Mouse (Mus musculus) thymus, postnatal 10 days (tissue): Measurements from ENCODE around the gene Ccdc88c.
A peak's percentile ranks its signal among the peaks of the same experiment; 100 is the strongest.

Source experiments
- DNase-seq, 2 experiments: peaks; one replicate each; pipeline ENCODE4 v3.0.0; 2021; ENCODE audit warnings: low spot score in 2 of 2

Ccdc88c gene

DNA sequence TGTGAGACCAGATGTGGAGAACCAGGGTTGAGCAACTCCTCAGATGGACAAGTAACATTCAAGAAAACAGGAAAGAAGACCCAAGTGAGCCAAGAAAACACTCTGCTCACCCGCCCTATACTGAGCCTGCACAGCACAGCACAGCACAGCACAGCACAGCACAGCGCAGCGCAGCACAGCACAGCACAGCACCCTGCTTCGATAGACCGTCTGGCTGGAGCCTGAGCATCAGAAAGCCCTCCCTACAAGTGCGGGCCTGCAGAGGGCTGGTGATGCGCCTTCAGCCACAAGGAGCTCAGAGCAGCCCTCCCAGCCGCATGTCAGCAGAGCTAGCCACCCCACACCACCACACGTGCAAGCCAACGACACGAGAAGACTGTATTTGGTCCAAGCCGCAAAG, 61.5 kb downstream of the Ccdc88c start:
- no peak for DNase-seq

DNA sequence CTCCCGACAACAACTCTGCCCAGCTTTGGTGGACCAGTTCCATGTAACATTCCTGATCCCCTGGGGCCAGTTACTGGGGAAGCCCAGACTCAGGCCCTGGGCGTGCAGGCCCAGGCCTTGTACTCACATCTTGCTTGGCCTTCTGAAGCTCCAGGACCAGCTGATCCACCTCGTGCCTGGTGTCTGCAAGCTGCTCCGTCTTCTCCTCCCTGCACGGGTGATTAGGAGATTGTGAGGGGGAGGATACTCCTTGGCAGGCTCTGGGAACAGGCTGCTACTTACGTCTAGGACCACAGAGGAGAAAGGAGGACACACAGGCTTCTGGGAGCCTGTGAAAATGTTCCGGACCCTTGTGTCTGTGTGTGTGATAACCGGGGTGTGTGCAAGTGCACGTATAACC, 62.6 kb downstream of the Ccdc88c start:
- DNase-seq: no peak

DNA sequence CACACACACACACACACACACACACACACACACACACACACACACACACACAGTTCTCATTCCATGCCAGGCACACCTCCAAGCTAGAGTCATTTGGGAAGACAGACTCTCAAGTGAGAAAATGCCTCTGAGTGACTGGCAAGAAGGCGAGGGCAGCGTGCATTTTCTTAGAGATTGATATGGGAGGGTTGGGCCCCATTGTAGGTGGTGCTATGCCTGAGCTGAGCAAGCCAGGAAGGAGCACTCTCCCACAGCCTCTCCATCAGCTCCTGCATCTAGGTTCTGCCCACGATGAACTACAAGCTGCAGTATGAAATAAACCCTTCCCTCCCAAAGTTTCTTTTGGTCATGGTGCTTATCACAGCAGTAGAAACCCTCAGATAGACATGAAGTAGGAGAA, 63.6 kb downstream of the Ccdc88c start:
- no peak for DNase-seq

DNA sequence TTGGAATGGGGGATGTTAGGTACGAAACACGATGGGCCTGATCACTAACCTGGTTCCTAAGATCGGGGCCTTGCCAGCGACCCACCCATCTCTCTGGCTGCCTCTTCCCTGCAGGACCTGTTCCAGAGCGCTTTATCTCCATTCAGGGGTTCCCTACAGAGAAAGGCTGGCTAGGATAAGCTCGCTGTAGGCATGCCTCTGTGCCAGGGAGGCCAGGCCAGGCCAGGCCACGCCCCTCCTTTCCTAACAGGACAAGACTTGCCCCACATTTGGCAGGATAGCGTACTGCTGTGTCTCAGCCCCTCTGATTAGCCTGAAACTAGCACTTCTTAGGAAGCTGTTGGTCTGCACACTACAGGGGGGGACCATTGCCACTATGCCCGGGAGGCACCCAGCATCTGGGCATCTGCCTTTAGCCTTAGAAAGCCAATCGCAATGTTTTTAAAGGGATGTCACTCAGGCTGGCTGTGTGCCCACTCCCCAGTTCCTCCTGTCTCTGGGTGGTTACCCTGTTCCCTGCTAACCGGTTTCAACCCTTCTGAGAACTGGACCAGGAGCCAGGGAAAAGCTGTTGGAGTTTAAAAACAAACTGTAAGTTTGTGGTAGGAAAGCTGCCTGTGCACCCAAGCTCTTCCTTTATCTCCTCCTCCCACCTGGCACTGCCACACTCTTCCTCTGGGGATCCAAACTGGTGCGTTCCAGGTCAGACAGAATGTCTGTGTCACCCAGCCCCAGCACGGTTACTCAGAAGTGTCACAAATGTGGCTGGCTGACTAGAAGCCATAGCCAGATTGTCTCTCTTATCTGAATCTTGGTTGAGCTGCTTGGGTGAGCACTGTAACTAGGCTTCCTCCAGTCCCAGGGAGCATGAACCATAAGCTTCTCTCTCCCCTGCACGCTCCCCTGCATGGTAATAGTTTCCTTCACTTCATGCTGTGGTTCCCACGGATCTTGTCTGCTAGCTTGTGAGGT, 69.9 kb downstream of the Ccdc88c start:
- DNase-seq: no peak

DNA sequence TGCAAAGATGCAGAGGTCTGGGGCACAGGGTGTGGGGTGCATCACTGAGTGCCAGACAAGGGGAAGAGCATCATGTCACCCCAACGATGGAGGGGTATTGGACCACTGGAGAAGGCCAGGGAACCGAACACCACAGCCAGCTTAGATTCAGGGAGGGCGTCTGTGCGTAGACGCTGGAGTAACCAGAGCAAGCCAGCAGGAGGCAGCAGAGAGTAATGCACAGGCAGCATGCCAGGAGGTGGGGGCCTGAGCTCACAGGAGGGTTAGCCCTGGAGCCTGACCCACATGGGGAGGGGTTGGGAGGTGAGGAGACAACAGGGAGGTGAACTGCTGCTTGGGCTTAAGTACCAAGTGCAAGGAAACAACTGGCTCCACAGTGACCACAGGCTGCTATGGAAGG, 70.8 kb downstream of the Ccdc88c start:
- DNase-seq: peak; percentile 79 to 95

GRCm38 (mm10) chr12:100957257-100957656, 71.6 kb downstream of the Ccdc88c start:
- DNase-seq: no peak

DNA sequence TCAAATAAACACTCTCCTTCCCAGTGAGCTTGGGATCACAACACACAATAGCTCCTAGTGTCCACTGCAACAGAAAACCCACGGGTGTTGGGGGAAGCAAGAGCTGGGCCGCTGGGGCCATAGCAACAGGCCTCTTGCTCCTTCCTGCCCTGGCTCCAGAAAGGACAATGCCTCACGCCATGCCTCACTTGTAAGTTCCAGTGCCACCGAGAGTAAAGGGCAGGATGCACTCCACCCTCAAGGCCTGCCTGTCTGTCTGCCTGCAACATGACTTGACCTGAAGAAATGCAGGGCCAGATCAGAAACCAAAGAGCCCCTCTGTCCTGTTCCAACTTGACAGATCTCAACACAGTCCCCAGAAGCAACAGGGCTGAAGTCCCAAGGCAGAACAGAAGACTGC, 72.0 kb downstream of the Ccdc88c start:
- DNase-seq: no peak

- DNase-seq: no peak
These were observed 72.8 kb downstream of the Ccdc88c start for GRCm38 (mm10) chr12:100956028-100956427.

- no peak for DNase-seq
These were observed 74.9 kb downstream of the Ccdc88c start for GRCm38 (mm10) chr12:100953926-100954325.

- peak; percentile 60 to 82 for DNase-seq
These were observed 76.5 kb downstream of the Ccdc88c start for GRCm38 (mm10) chr12:100952193-100952931.

DNA sequence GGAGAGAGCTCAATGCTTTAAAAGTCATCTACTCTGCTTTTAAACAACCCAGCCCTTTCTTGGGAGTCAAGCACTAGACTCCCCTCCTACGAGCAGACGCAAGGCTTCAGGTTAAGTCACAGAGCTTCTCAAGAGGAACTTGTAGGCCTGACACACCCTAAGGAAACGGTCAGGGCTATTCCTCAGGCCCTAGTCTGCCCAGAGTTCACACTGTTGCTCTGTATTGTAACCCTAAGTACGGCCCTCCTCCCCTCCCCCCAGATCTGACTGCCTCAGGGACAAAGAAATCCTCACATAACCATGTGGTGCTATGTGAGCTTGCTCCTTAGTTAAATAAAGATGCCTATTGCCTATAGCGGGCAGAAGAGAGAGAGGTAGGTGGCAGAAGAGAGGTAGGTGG, 79.7 kb downstream of the Ccdc88c start:
- no peak for DNase-seq

- no peak for DNase-seq
These were observed 80.8 kb downstream of the Ccdc88c start for GRCm38 (mm10) chr12:100948021-100948420.

DNA sequence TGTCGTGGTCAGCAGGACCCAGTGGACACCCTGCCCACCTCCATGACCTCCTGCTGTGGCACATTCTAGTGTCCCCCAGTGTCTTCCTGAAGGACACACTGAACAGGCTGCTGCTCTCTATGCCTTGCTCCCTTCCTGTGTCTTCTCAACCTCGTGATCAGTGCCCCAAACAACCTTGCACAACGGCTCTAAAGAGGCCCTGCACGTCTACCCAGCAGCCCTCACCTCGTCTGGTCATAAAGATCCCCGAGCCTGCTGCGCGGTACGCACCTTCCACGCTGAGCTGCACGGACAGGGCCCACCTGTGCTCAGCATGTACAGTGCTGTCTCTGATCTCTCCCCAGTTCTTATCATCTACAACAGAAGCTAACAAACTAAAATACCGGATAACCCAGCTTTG, 82.9 kb downstream of the Ccdc88c start:
- no peak for DNase-seq

GRCm38 (mm10) chr12:100945501-100945900, 83.4 kb downstream of the Ccdc88c start:
- no peak for DNase-seq

DNA sequence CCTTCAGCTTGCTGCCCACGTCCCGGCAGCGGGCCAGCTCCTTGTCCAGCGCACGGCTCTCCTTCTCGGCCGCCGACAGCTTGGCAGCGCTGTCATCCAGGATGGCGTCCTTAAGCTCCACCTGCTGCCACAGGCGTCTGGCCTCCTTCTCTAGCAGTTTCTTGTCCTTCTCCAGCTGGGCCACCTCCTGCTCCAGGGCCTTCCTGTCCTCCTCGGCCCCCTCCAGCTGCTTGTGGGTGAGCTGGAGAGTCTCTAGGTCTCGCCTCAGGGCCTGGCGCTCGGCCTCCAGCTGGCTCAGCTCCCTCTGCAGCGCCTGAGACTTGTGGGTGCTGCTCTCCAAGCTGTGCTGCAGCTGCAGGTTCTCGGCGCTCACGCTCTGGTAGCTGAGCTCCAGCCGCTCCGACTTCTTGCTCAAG, 83.9 kb downstream of the Ccdc88c start:
- DNase-seq: no peak

DNA sequence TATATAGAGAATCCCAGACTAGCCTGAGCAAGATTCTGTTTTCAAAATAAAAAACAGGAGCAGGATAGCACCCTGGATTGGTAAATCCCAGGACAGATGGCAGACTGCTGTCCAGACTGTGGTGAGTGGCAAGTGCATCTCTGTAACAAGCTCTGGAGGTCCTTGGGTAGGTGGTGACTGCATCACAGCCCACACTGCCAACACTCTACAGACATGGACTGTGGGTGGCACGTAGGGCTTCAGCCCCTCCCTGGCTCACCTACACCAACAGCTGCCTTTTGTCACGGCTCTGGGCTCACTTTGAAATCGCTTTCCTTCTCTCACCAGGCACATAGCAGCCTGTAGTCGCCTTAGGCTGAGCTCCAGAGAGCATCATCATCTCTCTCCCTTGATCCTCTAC, 85.7 kb downstream of the Ccdc88c start:
- DNase-seq: no peak

GRCm38 (mm10) chr12:100941361-100941760, 87.5 kb downstream of the Ccdc88c start:
- DNase-seq: no peak

DNA sequence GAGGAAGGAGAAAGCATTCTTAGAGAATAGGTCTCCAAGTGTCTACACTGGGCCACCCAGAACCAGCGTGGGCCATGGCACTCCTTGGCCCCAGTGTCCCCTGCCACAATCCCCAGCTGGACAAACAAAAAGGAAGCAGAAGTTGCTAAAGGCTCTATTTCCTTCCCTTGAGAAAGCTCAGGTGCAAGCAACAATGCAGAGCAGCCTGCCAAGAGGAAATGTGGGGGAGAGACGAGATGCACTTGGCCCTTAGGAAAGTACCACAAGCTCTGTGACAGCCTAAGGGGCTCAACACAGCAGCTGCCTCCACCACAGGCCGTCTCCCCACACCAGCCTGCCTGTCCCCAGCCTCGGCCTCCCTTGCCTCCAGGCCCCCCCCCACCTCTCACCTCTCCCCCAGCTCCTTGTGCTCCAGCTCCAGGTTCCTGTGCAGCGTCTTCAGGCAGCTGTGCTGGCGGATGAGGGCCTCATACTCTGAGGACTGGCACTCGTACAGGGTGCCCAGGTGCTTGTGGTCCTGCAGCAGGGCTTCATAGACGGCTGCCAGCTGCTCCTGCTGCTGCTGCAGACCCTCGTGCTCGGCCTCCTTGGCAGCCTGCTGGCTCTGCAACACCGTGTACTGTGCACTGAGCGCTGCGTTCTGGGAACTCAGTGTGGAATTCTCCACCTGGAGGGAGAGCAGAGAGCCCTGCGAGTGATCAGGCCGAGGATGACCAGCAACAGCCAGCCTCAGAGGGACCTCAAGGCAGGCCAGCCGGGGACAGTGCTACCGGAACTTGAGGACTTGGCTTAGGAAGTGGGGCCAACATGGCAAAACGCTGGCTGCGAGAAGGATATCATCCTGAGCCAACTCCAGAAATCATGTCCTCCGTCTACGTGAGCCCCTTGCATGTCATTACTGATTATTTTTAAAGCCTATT, 91.2 kb downstream of the Ccdc88c start:
- DNase-seq: peak; percentile 18

- DNase-seq: no peak
These were observed 92.1 kb downstream of the Ccdc88c start for GRCm38 (mm10) chr12:100936737-100937136.

DNA sequence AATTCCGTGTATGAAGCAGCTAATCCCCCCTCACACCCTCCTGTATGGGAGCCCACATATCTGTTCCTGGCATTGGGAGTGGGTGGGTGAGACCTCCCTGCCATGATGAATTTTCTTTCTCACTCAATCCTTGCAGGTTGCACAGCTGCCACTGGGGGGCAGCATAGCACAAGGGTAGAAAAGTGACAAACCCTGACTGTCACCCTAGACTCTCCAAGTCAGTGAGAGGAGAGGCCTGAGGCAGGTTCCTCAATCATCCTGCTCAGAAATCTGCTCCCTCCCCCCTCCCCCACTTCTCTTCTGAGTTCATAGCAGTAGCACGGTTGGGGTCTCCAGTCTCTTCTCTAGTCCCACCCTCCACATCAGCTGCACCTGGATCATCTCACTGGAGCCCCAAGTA, 92.7 kb downstream of the Ccdc88c start:
- peak; percentile 52 to 80 for DNase-seq

DNA sequence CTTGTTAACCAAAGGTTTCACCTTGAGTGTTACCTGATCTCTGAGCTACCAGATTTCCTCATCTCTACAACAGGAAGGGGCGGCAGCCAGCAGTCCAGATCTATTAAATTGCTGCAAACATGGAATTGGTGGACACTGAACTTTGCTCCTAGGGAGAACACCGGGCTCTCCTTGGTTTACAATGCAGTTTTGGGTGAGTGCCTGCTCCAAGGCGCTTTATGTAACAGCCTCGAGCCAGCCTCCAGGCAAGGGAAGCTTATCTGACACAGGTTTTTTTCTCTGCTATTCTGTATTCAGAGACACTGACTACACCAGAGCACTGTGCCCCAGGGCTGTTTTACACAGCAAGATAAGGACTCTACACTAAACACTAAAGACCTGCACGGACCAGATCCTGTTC, 94.1 kb downstream of the Ccdc88c start:
- DNase-seq: no peak

- DNase-seq: no peak
These were observed 97.2 kb downstream of the Ccdc88c start for GRCm38 (mm10) chr12:100931653-100932052.
